Mouse (Mus musculus): ENCODE results near the gene A930017K11Rik. TPM values are rescaled to one million over a fixed set of nuclear protein-coding genes. Genes with fewer than 3 reads are reported as not detected.
A peak's percentile ranks its signal among the peaks of the same experiment; 100 is the strongest.

A930017K11Rik gene
- total RNA-seq (2017): not detected in 2 replicates

DNA sequence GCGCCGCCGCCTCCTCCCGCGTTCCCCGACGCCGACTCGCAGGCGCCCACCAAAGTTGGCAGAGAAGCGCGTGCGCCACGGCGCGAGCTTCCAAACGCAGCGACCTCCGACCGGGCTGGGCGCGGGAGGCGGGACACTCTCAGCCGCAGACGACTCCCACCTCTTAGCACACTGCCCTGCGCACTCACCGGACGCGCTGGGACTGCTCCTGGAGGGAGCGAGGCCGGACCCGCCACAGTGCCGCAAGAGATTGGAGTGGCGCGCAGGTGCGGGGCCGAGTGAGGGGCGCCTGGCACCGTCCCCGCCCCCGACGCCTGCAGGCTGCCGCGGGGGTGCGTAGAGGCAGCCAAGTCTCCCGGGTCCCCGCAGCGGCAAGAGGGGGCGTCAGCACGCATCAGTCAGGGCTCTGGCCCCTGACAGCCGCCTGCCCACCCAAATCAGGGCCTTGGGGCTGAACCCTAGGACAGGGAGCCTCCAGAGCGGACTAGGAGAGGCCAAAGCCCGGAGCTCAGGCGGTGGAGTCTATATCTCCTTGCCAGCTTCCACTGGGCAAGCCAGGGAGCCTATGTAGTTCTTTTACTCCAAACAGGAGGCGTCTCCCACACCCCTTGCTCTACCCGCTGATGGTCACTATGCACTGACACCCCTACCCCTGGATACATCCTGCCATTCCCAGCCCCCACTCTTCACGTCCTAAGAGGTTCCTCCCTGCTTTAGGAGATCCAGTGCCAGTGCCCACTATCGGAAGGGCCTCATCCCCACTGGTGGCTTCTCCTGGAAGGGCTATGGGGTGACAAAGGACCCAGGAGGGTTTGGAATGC lies at the start of gene A930017K11Rik:
TSS of gene A930017K11Rik (minus strand) at position 763 of the 821 bp plus-strand sequence.
- ATAC-seq (ENCODE audit: extremely low read depth, insufficient number of reproducible peaks, low FRiP score, poor library complexity, severe bottlenecking): no peak

DNA sequence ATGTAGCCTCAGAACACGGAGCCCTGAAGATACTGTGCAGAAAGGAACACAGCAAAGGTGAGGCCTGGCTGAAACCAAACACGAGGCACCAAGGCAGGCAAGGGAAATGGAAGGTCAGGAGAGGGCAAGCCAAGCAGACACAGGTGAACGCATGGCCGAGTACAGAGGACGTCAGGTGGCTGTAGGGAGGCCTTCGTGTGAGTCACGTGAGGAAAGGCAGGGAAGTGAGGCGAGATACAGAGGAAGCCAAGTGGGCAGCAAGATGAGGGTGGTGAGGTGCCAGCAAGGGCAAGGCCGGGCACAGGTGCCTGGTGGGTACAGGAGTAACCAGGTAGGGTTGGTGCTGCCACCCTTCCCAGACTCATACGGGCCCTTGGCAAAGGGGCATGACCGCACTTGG lies 46.1 kb upstream of the A930017K11Rik start:
- no peak for ATAC-seq (ENCODE audit: extremely low read depth, insufficient number of reproducible peaks, low FRiP score, poor library complexity, severe bottlenecking)

DNA sequence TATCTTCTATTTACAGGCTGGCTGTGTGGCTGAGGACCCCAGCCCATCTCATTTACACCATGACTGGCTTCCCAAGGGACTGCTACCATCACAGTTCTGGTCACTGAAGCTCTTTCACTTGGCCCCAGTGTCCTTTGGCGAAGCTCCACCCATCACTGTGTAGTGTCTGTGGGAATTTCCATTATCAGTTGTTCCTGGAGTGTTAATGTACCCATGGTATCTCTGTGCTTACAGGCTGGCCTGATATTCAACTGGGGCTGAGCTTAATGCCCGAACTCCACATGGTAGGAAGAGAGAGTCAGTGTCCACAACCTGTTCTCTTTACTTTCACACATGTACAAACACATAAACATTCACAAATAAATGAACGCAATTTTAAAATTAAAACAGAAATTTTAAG lies 41.1 kb upstream of the A930017K11Rik start:
- no peak for ATAC-seq (ENCODE audit: extremely low read depth, insufficient number of reproducible peaks, low FRiP score, poor library complexity, severe bottlenecking)

DNA sequence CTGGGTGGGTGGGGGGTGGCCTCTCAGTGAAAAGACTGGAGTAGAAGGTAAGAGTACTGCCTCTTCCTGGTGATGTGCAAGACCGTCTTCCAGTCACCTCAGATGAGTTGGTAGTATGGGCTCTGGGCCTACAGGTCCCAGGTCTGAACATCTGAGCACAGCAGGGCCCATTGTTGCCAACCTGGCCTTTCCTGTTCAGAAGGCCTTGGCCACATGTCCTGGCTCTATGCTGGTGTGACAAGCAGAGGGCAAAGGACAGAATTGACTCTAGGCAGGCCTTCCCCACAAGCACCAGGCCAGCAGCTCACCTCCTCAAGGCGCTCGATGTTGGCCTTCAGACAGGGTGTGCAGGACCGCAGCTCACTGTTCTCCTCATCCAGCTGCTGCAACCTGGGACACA lies 39.9 kb upstream of the A930017K11Rik start:
- no peak for ATAC-seq (ENCODE audit: extremely low read depth, insufficient number of reproducible peaks, low FRiP score, poor library complexity, severe bottlenecking)

DNA sequence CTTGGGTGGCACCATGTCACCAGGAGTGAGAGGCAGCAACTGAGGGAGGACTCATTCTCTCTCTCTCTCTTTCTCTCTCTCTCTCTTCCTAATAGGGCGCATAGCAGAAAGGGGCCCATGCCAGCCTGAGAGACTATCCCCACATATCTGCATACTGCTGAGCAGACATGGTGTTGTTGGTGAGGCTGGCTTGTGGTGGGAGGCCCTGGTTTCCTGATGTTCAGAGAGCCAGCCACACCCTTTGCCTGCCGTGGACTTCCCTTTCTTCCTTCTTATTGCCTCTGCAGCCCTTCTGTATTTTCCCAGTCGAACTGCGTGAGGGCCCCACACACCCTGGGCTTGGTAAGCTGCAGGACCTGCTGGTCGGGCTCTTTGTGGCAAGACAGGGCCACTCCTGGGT lies 38.0 kb upstream of the A930017K11Rik start:
- no peak for ATAC-seq (ENCODE audit: extremely low read depth, insufficient number of reproducible peaks, low FRiP score, poor library complexity, severe bottlenecking)

DNA sequence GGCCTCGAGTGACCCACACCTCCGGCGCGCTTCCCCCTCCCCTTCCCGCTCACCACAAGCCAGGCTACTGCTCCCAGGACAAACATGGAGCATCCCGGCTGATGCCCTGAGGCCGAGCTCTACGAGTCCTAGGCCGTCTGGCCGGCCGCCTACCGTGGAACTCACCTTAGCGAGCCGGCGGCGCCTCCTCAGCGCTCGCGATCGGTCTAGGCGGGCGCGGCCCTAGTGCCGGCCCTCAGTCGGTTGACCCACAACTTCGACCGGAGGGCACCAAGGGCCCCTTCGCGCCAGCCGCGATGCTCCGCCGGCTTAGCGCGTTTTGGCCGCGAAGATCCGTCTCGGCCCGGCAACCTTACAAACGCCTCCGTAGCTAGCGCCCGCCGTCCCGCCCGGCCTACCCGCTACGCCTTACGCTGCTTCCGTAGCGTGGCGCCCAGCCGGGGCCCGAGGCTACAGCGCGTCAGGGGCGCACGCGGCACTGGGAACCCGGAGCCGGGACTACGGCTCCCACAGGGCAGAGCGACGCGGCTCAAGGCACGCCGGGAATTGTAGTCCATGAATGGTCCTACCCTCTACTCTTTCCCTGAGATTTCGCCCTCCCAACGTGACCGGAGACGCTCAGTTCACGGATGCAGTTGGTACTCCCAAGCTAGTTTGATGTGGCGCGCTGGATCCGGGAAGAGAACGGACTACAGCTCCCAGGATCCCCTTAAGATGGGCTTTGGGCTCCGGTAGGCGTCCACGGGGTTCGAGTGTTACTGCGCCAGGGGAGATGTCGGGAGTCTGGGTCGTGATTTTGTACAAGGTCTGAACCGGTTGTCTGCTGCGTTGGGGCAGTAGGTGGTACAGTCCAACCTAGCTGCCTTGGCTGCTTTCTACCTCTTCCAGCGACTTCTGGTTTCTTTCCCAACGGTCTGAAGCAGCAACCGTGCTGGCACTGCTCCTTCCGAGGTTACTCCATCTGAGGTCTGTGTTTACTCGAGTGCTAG lies 33.2 kb upstream of the A930017K11Rik start, which contains the start of gene Capn15:
TSS of gene Capn15 (minus strand) at position 491 of the 989 bp plus-strand sequence.
- peak; percentile 93 for ATAC-seq (ENCODE audit: extremely low read depth, insufficient number of reproducible peaks, low FRiP score, poor library complexity, severe bottlenecking)

DNA sequence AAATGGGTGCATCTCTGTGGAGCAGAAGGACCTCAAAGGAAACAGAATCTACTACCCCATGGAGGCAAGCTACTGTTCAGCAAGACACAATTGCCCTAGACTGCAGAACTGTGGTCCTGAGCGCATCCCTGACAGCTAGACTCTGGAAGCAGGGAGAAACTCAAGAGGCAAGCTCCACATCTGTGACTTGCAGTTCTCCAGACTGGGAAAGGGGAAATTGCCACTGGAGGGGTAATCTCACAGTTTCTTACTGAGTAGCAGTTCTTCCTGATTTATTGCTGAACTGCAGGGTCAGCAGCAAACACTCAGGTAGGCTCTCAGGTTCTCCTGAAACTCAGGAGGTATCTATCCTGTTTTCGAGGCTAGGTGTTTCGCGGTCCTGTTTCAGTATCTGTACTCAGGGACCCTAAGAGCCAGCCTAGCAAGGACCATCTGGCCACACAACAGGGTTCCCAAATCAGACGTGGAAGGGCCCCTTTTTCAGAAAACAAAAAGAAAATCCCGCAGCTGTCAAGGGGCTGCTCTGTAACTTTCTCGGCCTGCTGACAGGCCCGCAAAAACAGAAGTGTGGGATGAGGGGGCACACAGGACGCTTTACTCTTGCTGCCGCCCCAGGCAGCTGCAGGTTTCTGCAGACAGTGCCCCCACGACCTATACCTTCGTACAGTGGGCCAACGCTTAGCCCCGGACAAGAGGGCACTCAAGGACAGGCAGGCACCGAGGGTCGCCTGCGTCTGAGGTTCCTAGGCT lies 32.4 kb upstream of the A930017K11Rik start:
- ATAC-seq (ENCODE audit: extremely low read depth, insufficient number of reproducible peaks, low FRiP score, poor library complexity, severe bottlenecking): no peak

DNA sequence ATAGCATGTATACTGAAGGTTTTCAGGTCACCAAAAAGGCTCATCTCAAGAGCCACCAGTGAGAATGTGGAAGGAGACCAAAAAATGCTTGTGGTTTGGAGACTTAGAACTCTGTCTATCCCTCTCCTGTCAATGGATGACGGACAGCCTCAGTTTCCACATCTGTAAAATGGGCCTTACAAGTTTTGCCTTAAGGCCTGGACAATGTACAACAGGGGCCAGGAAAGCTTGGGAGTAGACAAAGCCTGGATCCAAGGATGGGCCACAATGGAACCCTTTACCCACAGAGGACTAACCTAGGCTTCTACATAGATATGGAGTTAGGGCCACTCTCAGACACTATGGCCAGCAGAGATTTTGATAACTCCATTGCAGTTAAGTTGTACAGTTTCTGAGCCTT lies 31.7 kb upstream of the A930017K11Rik start:
- ATAC-seq (ENCODE audit: extremely low read depth, insufficient number of reproducible peaks, low FRiP score, poor library complexity, severe bottlenecking): no peak

DNA sequence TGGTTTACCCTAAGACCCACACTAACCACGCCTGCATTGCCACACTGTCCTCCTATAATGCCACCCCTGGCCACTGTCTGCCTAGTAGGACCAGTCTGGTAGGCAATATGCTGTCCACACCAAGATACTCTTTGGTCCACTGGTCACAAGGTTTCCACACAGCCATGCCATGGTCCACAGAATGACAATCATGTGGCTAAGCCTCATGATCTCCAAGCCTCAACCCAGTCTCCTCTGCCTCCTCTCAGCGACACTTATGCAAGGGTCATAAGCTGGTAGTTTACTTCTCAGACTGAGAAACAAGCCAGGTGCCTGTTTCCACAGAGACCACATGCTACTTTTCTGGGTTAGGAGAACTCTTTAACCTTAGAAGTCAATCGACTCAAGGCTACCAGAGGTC lies 30.5 kb upstream of the A930017K11Rik start:
- no peak for ATAC-seq (ENCODE audit: extremely low read depth, insufficient number of reproducible peaks, low FRiP score, poor library complexity, severe bottlenecking)

DNA sequence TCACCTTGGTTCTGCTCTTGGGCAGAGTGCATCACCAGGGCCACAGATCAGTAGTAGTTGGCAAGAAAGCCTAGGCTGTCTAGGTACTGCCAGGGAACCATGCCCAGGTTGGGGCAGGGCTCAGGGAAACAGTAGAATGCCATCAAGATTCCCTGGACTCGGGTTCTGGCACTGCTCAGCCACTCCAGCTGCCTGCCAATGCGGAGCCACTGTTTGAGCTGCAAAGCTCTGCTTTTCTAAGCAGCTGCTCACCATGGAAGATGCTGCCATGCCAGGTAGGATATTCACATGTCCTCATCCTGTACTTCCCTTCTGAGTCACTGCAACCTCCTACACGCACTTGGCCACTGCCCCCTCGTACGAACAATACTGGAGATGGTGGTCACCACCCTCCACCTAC lies 28.5 kb upstream of the A930017K11Rik start:
- ATAC-seq (ENCODE audit: extremely low read depth, insufficient number of reproducible peaks, low FRiP score, poor library complexity, severe bottlenecking): no peak

DNA sequence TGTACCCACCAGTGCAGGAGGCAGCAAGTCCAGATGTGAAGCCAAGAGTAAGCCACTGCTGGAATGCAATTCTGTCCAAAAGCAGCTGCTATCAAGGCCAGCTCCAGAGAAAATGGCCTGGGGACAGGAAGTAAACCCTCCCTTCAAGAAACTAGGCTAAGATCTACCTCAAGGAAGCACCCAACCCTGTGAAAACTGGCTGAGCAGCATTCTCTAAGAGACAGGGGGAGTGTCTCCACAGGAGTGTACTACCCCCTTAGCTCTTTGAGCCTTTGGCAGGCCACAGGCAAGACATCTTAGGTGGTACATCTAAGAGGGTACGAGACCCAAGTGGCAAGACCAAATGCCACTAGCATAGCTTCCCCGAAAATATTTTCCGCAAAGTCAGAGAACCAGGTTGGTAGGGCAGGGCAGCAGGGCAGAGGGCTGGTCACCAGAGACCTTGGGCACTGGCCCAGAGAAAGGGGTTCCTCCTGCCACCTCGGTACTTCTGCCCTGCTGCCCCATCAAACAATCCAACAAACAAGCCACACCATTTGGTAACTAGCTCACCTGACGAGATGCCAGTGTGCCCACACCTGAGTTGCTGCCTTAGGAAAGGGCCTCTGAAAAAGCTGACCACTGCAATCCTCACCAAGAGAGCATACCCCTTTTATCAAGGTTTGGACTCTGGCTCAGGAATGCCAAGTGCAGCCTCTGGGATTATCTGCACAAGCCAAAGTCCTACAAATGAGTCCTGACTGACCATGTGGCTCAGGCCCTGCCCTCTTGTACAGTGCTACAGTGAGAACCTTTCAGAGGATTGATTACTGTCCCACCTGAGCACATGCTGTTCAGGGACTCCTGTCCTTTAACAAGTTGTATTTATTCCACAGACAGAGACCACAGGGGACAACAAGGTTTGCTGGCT lies 27.7 kb upstream of the A930017K11Rik start:
- no peak for ATAC-seq (ENCODE audit: extremely low read depth, insufficient number of reproducible peaks, low FRiP score, poor library complexity, severe bottlenecking)

DNA sequence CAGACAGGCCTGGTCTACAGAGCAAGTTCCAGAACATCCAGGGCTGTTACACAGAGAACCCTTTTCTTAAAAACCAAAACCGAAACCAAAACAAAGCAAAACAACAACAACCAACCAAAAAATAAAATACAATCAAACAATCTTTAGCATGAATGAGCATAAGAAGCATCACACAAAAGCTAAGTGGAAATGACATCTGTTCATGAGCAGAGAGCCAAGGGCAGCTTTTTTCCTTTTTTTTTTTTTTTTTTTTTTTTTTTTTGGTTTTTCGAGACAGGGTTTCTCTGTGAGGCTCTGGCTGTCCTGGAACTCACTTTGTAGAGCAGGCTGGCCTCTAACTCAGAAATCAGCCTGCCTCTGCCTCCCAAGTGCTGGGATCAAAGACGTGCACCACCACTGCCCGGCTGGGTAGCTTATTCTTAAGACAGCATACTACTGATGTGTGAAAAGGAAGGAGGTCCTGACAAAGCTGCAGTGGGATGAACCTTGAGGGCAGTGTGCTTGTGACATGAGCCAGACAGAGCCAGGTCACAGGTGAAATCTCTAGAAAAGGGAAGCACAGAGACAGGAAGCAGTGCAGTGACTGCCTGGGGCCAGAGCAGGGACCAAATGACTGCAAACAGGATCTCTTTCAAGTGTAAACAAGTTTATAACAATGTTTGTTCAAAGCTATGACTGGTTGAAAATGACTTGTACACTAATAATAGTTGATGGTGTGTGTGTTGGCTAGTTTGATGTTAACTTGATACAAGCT lies 18.8 kb upstream of the A930017K11Rik start:
- ATAC-seq (ENCODE audit: extremely low read depth, insufficient number of reproducible peaks, low FRiP score, poor library complexity, severe bottlenecking): peak; percentile 45; the same call in 1 of the 2 replicates

DNA sequence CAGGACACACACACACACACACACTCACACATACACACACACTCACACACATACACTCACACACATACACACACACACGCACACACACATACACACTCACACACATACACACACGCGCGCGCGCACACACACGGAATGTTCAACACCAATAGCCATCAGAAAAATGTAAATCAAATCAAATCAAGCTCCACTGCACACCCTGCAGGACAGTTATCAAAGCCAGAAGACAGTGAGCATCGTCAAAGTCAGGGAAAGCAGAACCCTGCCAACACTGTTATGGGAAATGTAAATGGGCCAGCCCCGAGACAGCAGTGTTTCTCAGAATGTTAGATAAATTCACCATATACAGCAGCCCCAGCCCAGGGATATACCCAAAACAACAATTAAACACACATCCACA lies 18.1 kb upstream of the A930017K11Rik start:
- no peak for ATAC-seq (ENCODE audit: extremely low read depth, insufficient number of reproducible peaks, low FRiP score, poor library complexity, severe bottlenecking)

DNA sequence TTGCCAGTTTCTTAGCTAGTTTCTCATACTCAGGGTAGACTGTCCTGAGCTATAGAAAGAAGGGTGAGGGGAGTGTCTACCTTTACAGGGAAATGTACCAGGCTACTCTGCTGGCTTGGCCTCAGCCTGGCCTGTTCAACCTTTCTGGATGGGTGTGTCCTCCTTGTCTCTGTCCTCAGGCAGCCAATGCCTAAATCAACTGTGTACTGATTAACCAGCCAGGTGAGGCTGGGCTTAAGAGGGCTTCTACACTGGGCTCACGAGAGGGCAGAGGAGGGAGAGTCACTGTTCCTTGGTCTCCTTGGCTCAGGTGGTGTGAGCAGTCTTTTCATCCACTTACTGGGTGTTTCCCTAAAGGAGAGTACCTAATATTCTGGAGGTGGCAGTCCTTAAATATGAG lies 15.8 kb upstream of the A930017K11Rik start:
- no peak for ATAC-seq (ENCODE audit: extremely low read depth, insufficient number of reproducible peaks, low FRiP score, poor library complexity, severe bottlenecking)

DNA sequence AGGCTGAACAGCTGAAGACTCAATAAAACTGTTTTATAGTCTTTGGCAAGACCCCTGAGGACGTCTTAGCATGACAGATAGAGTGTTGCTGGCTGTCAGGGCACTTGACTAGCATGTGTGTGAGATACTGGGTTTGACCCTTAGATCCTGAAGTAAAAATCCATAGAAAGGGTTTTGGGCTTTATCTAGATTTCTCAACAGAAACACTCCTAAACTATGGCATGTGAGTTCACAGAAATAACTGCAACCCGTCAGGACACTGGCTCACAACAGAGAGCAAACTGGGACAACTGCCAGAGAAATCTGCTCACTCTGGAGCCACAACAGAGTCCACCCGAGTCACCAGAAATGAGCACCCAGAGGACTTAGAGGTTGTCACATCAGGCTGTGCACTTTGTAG lies 15.3 kb upstream of the A930017K11Rik start:
- ATAC-seq (ENCODE audit: extremely low read depth, insufficient number of reproducible peaks, low FRiP score, poor library complexity, severe bottlenecking): no peak

DNA sequence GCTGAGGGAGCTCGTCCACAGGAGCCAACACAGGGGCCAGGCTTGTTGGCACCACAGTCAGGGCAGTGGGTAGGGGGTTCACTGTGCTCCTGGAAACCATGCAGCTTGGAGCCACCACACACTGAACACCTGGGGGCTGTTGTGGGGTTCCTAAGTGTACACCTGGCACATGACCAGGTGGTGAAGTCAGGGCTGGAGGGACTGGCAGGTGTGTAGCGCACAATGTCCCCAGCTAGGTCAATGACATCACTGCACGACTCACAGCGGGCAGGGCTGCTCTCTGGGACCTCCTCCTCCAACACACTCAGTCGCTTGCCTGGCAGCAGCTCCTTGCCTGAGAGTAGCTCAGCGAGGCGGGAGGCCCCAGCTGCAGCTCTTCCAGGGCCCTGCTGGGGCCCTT lies 11.9 kb upstream of the A930017K11Rik start:
- no peak for ATAC-seq (ENCODE audit: extremely low read depth, insufficient number of reproducible peaks, low FRiP score, poor library complexity, severe bottlenecking)

DNA sequence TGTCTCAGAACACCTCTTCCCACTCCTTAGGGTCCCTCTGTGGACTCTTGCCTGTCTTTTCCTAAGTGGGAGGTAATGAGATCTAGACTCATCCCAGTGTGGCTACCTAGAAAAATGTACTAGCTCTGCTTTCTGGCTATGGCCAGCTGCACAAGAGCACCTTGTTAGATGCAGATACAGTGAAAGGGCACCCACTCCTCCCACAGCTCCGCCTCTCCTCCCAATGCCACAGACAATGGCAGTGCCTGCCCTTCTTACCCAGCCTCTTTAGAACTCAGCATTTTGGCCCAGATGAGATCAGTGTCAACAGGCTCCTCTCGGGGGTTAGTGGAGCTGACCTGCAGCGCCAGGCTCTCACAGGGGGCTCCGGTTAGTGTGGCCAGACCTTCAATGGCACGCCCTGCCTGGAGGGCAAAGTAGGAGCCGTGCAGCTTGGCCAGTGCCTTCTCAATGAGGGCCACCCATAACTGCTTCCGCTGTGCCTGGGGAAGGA lies 10.1 kb upstream of the A930017K11Rik start:
- no peak for ATAC-seq (ENCODE audit: extremely low read depth, insufficient number of reproducible peaks, low FRiP score, poor library complexity, severe bottlenecking)
